Mouse (Mus musculus) left cerebral cortex, postnatal 4 days (tissue): ENCODE measurements around the gene Nup107. TPM values are rescaled to one million over a fixed set of nuclear protein-coding genes. Genes with fewer than 3 reads are reported as not detected.
"Not testable (repeated sequence)": the region's sequence is repeated elsewhere in the genome, so short reads cannot be mapped to it uniquely, and the experiment has no call there.

Experiments
- DNase-seq: peaks from one replicate; pipeline ENCODE4 v3.0.0-alpha.2; 2022
- intact Hi-C: fragments of 180-260 bp; cut with DNase I; formaldehyde crosslinking; loops from one replicate; pipeline ENCODE4 v1.15.1; 2025
- total RNA-seq, 2 experiments: library from RNA; stranded (reverse); gene quantifications; 2 replicates each; pipeline ENCODE4 v1.2.3; 2021

Gene Nup107
- total RNA-seq, 2 experiments from 2014 or later, result 23.9 to 24.4 TPM

GRCm38 (mm10) chr10:117753711-117754608 lies 38.5 kb downstream of the Nup107 start:
- intact Hi-C loops, result no loop called here

DNA sequence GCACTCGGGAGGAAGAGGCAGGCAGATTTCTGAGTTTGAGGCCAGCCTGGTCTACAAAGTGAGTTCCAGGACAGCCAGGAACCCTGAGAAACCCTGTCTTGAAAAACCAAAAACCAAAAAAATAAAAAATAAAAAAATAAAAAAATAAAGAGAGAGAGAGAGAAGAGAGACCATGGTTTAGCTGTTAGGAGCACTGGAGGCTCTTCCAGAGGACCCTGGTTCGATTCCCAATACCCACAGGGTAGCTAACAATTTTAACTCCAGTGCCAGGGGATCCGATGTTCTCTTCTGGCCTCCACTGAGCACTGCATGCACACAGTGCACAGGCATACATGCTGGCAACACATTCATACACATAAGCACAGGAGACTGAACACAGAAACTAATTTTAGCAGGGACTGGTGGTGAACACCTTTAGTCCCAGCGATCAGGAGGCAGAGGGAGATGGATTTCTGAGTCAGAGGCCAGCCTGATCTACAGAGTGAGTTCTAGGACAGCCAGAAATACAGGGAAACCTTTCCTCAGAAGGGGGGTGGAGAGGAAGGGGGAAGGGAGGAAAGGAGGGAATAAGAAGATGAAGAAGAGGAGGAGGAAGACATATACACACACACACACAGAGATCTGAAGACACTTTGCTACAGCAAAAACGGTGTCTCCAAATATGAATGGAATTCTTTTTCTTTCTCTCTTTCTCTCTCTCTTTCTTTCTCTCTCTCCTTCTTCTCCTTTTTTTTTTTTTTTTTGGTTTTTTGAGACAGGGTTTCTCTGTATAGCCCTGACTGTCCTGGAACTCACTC lies 39.5 kb downstream of the Nup107 start:
- intact Hi-C loops, result no loop called here
- DNase-seq, result no peak

More at GRCm38 (mm10) chr10:117753711-117754608, 38.5 kb downstream of the Nup107 start:
- DNase-seq, result no peak

GRCm38 (mm10) chr10:117752304-117752821 lies 40.1 kb downstream of the Nup107 start:
- DNase-seq, result no peak
- intact Hi-C loops, result no loop called here

DNA sequence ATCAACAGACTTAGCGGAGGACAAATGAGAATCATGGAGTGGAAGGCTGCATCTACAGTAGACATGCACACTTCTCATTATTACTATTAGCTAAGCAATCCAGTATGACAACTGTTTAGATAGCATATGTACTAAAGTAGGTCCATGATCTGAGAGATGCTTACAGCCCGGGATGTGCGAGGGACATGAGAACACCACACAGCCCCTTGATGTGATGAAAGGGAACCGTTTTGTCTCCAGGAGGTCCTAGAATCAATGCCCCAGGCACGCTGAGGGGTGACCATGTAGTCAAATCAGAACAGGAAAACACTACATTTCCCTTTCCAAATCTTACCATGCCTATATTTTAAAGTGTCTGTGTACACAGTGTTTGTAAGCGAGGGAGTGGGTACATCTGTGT lies 40.8 kb downstream of the Nup107 start:
- intact Hi-C loops, result no loop called here
- no peak for DNase-seq

DNA sequence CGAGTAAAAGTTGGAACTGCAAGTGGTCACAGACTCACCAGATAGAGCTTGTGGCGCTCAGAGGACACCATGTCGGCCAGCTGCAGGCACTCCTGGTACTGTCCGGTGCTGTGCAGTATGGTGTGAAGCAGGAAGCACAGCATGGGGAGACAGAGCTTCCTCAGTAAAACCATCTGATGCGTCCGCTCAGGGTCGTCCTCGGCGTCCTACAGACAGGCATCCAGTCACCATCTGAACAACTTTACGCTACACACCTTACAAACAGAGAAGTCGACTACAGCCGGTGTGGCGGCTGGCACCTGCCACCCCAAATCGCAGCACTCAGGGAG lies 41.3 kb downstream of the Nup107 start:
- intact Hi-C loops, result no loop called here
- DNase-seq, result no peak

DNA sequence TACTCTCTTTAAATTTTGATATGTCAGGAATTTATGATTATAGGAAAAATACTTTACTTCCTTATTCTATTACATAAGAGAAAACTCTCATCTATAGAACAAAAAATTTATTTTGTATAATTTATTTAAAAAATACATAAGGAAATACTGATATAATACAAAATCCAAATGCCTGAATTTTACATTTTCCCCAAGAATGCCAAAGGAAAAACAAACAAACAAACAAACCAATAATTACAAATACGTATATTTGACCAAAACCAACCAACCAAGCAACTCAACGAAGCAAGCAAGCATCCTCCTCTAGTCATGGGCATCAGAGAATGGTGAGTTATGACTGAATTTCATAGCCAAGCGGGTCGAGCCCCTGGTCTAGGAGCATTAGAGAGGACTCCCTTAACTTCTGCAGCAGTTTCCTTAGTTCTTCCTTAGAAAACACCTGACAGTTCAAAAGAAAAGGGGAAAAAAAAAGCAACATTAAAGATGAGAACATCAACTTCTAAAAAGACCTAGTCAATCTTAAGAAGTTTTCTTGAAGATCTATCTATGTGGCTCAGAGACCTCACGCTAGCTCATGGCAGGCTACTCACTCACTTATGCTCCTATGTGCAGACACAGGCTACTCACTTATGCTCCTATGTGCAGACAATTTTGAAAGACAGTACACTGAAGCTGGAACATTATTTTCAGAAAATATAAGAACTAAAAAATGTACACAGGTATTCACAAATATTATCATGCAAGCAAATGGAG lies 41.8 kb downstream of the Nup107 start:
- intact Hi-C loops, result no loop called here
- DNase-seq, result no peak

DNA sequence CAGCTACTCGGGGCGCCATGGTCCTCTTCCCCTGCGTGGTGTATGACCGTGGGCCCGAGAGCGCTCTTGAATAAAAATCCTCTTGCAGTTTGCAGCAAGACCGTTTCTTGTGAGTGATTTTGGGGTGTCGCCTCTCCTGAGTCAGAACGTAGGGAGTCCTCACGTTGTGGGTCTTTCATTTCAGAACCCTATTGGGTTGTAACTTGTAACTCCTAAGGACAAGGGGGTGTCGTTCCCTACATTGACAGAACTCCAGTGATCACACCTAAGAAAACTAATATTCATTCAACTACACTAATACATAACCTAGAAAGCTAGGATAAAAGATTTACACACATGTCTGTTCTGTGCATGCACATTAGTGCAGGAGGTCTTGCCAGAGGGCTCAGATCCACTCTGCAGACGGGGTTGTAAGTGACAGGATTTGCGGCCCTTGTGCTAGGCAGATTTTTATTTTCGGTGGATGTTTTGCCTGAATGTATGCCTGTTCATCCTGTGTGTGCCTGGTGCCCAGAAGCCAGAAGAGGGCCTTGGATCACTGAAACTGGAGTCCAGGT lies 42.6 kb downstream of the Nup107 start:
- DNase-seq, result no peak
- intact Hi-C loops, result no loop called here

DNA sequence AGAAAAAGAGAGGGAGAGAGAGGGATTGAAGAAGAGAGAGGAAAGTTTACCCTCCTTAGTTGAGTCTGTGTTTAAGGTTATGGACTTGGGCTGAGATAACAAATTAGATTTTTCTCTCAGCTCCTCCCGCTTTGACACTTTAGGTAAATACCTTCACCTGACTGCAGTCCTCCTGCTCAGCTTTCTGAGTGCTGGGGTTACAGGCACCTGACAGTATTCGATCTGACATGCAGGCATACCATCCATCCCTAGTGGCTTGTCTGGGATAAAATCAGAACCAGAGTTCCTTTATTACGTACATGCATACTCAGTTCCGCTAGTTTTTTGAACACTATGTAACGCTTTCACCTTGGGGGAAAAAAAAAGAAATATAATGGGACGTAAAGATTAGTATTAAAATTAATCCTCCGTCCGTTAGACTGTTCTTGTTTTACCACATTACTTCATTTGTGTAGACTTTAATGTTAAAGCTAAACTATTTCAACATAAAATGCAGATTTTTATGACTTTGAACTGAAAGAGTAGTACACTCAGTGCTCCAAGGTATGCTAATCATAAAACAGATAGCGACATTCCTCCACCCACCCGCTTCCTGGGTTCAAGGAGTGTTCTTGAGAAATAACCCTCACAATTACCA lies 43.3 kb downstream of the Nup107 start:
- DNase-seq, result no peak
- intact Hi-C loops, result no loop called here

DNA sequence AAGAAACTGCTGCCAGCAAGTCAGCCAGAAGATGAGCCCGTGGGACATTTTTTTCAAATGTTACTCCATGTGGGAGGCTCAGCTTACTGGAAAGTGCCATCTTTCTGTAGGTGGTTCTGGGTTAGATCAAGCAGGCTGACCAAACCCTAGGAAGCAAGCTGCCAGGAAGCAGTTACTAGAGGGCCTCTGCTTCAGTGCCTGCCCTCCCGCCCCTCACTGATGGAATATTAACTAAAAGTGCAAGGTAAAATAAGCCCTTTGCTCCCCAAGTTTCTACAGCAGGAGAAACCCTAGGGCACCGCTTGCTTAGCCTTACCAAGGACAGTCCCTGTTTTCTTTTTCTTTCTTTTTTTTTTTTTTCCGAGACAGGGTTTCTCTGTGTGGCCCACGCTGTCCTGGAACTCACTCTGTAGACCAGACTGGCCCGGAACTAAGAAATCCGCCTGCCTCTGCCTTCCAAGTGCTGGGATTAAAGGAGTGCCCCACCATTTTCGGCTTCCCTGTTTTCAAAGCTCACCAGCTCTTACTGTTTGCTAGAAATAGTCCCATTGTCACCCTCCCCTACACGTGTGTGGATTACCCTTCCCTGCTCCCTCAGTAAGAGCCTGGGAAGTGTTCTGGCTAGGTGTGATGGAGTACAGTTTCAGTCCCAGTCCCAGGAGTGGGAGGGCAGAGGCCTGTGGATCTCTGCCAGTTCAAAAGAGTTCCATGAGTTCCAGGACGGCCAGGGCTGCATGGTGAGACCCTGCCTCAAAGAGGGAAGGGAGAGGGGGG lies 44.0 kb downstream of the Nup107 start:
- intact Hi-C loops, result no loop called here
- no peak for DNase-seq

DNA sequence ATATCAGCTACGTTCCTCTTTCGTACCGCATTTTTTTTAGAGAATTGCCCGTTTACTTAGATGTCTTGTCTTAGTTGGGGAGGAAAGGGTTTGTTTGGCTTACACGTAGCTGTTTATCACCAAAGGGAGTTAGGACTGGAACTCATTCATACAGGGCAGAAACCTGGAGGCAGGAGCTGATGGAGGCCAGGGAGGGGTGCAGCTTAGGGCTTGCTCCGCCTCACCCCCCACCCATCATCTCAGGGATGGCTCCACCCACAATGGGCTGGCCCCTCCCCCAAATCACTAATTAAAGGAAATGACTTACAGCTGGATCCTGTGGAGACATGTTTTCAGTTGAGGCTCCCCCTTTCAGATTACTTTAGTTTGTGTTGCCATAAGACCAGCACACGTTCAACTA lies 44.8 kb downstream of the Nup107 start:
- intact Hi-C loops, result no loop called here

DNA sequence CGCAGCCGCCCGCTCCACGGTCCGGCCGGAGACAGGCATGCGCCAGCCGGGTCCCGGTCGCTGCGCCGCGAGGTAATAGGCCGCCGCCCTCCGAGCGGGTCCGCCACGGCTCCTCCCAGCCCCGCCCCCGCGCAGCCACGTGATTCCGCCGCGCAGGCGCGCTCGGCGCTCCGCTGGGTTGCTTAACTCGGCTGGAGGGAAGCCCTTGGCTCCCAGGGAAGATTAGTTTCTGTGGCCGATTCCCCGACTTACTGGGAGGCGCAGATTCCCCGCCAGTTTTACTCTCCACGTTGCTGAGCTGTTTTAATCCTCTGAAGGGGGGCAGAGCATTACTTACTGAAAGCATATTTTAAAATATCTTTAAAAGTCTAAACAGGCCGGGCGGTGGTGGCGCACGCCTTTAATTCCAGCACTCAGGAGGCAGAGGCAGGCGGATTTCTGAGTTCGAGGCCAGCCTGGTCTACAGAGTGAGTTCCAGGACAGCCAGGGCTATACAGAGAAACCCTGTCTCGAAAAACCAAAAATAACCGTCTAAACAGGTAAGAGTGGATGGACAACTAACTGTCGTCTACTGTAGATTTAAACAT lies 46.1 kb downstream of the Nup107 start, which contains the start of gene Slc35e3:
TSS of gene Slc35e3 (minus strand) at position 69 of the 587 bp plus-strand sequence.
- DNase-seq, result peak; percentile 95
- intact Hi-C loops, result no loop called here

More for the DNA sequence above, 44.8 kb downstream of the Nup107 start:
- no peak for DNase-seq

DNA sequence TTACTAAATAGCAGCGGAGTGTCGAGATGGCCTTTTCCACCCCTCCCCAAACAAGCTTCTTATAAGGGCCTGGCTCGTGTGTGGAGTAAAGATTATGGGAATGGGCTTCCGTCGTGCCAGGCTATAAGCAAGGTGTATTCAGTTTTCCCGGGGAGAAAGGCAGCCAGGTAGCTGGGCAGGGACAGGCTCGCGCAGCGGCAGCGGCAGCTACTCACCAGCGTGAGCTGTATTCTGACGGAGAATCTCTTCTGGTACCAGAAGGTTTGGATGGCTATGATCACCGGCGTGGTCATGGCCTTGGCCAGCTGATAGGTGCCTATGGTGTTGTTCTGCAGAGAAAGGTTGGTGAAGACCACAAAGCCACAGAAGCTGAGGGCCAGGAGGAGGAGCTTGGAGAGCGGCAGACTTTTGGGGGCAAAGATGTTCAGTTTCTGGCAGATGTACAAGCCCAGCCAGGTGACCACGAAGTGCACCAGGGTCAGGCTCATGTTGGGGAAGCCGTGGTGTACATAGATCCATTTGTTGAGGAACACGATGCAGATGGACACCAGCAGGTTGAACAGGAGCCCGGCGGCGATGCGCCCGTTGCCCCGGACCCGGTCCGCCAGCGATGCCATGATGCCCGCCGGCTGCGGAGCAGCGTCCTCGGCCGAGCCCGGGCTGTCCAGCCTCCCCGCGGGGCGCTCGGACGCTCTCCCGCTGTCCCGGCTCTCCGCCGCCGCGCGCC lies 46.8 kb downstream of the Nup107 start:
- DNase-seq, intact Hi-C loops: not testable (repeated sequence)

- no peak for DNase-seq
- intact Hi-C loops, result no loop called here
These were observed 48.6 kb downstream of the Nup107 start for GRCm38 (mm10) chr10:117743917-117744316.

GRCm38 (mm10) chr10:117743182-117743581 lies 49.3 kb downstream of the Nup107 start:
- no peak for DNase-seq
- intact Hi-C loops, result no loop called here

DNA sequence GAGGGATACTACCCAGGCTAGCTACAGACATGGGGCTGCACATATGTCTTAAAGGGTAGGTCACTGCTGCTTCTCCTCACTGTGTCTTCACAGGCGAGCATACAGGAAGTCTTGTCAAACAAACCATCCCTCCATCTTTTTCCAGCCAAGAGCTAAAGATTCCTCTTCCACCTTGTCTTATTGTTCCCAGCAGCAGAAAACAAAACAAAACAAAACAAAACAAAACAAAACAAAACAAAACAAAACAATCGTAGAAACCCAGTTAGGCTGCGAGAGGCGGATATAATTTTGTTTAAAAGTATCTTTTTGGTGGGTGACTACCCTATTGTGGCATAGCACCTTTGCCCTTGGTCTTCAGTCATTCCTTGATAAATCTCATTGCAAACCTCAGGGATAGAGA lies 49.9 kb downstream of the Nup107 start:
- intact Hi-C loops, result no loop called here
- DNase-seq, result no peak

DNA sequence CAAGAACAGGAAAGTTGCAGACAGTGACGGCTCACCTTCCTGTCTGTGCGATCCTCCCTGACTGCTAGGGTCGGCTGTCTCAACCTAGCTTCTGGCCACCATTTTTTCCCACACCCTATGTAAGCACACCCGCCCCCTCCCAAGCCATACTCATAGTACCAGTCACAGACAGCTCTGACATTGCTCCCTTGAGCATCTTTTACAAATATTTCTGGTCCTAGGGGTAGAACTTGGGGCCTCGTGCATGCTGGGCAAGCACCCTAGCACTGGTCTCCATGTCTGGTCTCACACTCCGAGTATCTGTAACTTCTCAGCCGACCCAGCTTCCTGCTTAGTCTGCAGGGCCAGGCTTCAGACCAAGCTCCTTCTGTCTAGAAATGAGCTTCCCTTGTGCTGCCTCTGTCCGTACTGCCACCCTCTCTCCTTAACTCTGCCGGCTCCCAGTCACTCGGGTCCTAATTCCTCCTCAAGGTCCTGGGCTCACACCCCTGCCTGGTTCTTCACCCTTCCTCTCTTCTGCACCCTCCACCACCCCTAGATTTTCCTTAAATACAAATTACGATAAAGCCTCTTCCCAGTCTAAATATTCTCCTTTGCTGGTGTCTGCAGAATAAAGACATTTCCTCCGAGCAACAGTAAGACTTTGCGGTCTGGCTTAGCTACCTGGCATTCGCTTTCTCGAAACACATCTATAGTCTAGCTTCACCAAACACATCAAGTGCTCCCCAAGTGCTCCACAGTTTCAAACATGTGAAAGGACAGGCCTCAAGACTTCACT lies 50.6 kb downstream of the Nup107 start:
- DNase-seq, result no peak
- intact Hi-C loops, result no loop called here

- no peak for DNase-seq
- intact Hi-C loops, result no loop called here
These were observed 51.6 kb downstream of the Nup107 start for GRCm38 (mm10) chr10:117740921-117741320.
